Mouse (Mus musculus) 3T3-L1 (cell line): ENCODE results near the gene Tnip3.

Source experiments
- DNase-seq: peaks from one replicate; pipeline ENCODE4 v3.0.0-alpha.2; 2015; ENCODE audit warnings: low read depth, low spot score

Tnip3 gene

GRCm38 (mm10) chr6:65646408-65646807 lies 121.3 kb downstream of the Tnip3 start:
- no peak for DNase-seq

GRCm38 (mm10) chr6:65647731-65648130 lies 122.6 kb downstream of the Tnip3 start:
- DNase-seq = no peak

- DNase-seq = peak; percentile 76
Observed at GRCm38 (mm10) chr6:65651376-65651775, 126.3 kb downstream of the Tnip3 start.

- no peak for DNase-seq
Observed at GRCm38 (mm10) chr6:65661272-65661671, 136.2 kb downstream of the Tnip3 start.

GRCm38 (mm10) chr6:65662050-65662449 lies 136.9 kb downstream of the Tnip3 start:
- no peak for DNase-seq

GRCm38 (mm10) chr6:65663990-65664389 lies 138.9 kb downstream of the Tnip3 start:
- DNase-seq = no peak

- no peak for DNase-seq
Observed at GRCm38 (mm10) chr6:65666295-65666694, 141.2 kb downstream of the Tnip3 start.

- no peak for DNase-seq
Observed at GRCm38 (mm10) chr6:65669971-65670370, 144.9 kb downstream of the Tnip3 start.

- no peak for DNase-seq
Observed at GRCm38 (mm10) chr6:65670981-65671411, 145.9 kb downstream of the Tnip3 start.

GRCm38 (mm10) chr6:65671451-65671850 lies 146.3 kb downstream of the Tnip3 start, which contains the start of gene Ndnf:
Gene Ndnf, plus strand, starts transcription at chr6:65671590.
- DNase-seq = no peak

GRCm38 (mm10) chr6:65672131-65673031 lies 147.3 kb downstream of the Tnip3 start:
- no peak for DNase-seq
